Mouse (Mus musculus) adrenal gland, postnatal 25 days (tissue): ENCODE results near the gene Apon. TPM values are rescaled to one million over a fixed set of nuclear protein-coding genes. Genes with fewer than 3 reads are reported as not detected.
A peak's percentile ranks its signal among the peaks of the same experiment; 100 is the strongest.
"Not testable (repeated sequence)": the region's sequence is repeated elsewhere in the genome, so short reads cannot be mapped to it uniquely, and the experiment has no call there.

Experiments used
- DNase-seq: peaks from one replicate; pipeline ENCODE4 v3.0.0; 2021; ENCODE audit warnings: mixed read lengths
- total RNA-seq: library from RNA; stranded (reverse); gene quantifications from 2 replicates; pipeline ENCODE4 v1.2.3, GENCODE M21; 2021

Apon gene
- total RNA-seq, 1 experiment from 2014 or later = 0.30 TPM

- DNase-seq = not testable (repeated sequence)
These were observed 19.0 kb downstream of the Apon start for GRCm38 (mm10) chr10:128272819-128273439.

GRCm38 (mm10) chr10:128275374-128275773 is 21.5 kb downstream of the Apon start:
- not testable (repeated sequence) for DNase-seq

GRCm38 (mm10) chr10:128278158-128278557 is 24.3 kb downstream of the Apon start:
- DNase-seq = no peak

GRCm38 (mm10) chr10:128280943-128281342 is 27.0 kb downstream of the Apon start:
- no peak for DNase-seq

- no peak for DNase-seq
These were observed 27.8 kb downstream of the Apon start for GRCm38 (mm10) chr10:128281682-128282081.

- DNase-seq = no peak
These were observed 29.1 kb downstream of the Apon start for GRCm38 (mm10) chr10:128282886-128283450.

- DNase-seq = peak; percentile 72
These were observed 30.0 kb downstream of the Apon start for GRCm38 (mm10) chr10:128283604-128284579.

- not testable (repeated sequence) for DNase-seq
These were observed 36.7 kb downstream of the Apon start for GRCm38 (mm10) chr10:128290594-128290993.

GRCm38 (mm10) chr10:128296370-128297090 is 42.6 kb downstream of the Apon start:
- DNase-seq = no peak

- DNase-seq = peak; percentile 49
These were observed 43.3 kb downstream of the Apon start for GRCm38 (mm10) chr10:128297221-128297620.

GRCm38 (mm10) chr10:128297622-128298021 is 43.7 kb downstream of the Apon start:
- peak; percentile 37 for DNase-seq

- no peak for DNase-seq
These were observed 44.3 kb downstream of the Apon start for GRCm38 (mm10) chr10:128298243-128298642.

GRCm38 (mm10) chr10:128298702-128299171 is 44.8 kb downstream of the Apon start, which contains the start of gene Il23a:
Gene Il23a, minus strand, starts transcription at chr10:128298752.
- no peak for DNase-seq

GRCm38 (mm10) chr10:128302357-128302756 is 48.5 kb downstream of the Apon start:
- DNase-seq = no peak

- no peak for DNase-seq
These were observed 48.9 kb downstream of the Apon start for GRCm38 (mm10) chr10:128302785-128303125.

GRCm38 (mm10) chr10:128303126-128304021 is 49.5 kb downstream of the Apon start, which contains the start of gene Pan2:
Gene Pan2, plus strand, starts transcription at chr10:128303335.
- peak; percentile 98 for DNase-seq
